Mouse (Mus musculus): Measurements from ENCODE around the gene Fmnl3. TPM values are rescaled to one million over a fixed set of nuclear protein-coding genes. Genes with fewer than 3 reads are reported as not detected.

Gene Fmnl3
- polyA plus RNA-seq (2017; shearing (Covaris generic)): 24.9 TPM

DNA sequence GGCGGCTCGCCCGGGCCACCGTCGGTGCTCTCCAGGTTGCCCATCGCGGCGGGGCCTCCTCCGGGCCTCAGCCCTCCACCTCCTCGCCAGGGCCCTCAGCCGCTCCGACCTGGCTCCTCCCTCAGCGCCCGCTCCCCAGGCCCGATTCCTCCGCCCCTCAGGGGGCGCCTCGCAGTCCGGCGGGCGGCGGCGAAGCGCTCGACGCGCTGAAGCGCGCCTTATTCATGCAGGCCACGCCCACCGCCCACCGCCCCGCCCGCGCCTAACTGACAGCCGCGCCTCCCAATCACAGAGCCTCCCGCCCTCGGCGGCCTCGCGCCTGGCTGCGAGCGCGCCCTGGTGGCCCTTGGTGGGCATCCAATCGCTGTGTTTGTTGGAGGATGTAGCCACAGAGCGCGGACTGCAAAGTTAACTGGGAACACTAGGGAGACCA is at the start of gene Fmnl3:
TSS of gene Fmnl3 (minus strand) at position 224 of the 433 bp plus-strand sequence.

DNA sequence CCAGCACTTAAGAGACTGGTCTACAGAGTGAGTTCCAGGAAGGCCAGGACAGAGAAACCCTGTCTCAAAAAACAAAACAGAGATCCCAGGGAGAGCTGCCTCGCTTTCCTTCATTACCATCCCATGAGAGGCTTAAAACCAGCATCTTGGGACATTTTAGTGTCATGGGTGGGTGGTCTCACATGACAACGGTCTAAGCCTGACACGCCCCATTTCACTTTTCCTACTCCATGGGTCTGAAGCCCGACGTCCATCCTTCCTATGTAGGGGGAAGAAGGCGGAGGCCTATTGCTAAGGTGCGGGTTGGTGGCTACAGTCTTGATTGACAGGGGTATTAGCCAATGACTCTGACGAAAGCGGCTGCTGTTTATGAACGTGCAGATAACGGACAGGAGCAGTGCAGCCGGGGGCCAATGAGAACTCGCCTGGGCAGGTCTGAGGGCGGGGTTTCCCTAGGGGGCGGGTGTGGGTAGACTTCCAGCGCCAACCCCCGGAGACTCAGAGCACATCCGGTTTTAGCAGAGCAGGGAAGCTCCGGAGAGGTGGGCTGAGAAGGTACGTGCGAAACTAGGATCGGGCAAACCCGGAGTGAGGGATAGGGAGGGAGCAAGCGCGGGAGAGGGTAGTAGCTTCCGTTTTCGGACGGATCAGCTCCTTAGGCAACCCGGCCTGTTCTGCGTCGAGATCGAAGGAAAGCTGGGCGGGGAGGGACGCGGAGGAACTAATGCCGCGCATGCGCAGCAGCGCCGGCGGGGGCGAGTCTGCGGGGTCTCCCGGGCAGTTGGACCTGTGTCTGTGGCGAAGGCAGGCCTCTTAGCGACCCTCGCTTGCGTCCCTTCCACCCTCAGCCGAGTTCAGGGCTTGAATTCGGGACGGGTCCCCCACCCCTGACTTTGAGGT is 22.5 kb upstream of the Fmnl3 start, which contains the start of gene Tmbim6:
TSS of gene Tmbim6 (plus strand) at position 397 of the 900 bp plus-strand sequence.

DNA sequence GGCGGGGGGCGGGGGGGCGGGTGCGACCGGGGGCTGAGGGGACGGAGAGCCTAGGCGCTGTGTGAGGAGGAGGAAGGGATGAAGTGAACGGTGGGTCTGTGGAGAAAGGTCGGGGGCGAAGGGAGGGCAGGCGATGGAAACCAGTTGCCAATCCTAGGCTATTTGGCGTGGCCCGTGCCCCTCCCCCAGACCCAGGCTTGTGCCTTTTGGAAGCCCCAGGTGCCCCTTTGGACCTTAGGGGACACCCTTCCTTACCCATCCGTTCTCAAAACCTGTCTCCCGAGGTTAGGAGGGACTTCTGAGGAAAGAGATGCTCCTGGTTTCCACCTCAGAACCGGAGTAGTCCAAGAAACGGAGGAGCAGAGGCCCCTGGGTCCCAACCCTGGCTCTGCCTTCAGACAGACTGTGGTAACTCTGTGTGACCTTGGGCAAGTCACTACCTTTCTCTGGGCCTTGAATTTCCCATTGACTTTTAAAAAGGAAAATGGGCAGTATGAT is 74.7 kb downstream of the Fmnl3 start, which contains the start of gene Fam186b:
TSS of gene Fam186b (minus strand) at position 405 of the 498 bp plus-strand sequence.

DNA sequence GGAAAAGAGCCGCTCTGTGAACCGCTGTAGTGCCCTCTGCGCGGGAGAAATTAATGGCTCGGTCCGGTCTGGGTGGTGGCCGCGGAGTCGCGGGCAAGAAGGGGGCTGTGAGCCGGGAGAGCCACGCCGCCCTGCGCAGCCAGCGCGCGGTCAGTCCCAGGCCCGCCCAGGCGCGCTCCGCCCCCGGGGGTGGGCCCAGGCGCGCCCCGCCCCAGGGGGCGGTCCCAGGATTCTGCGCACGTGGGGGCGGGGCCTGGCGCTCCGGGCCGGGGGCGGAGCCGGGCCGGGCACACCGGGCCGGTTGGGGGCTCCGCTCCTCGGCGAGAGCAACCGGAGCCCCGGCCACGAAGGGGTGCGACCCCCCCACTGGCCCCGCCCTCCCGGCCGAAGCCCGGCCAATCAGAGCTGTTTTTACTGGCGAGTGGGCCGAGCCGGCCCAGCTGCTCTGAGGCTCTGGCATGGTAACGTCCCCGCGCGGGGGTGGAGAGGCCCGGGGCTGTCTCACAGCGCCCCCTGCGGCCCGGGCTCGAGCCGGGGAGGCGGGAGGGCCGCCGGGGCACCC is 75.4 kb downstream of the Fmnl3 start, which contains the start of gene Prpf40b:
TSS of gene Prpf40b (plus strand) at position 275 of the 562 bp plus-strand sequence.

Other genes with a start within 250 kb of the Fmnl3 start
- 1.3 TPM for gene Spats2, start 244.6 kb downstream of the Fmnl3 start, polyA plus RNA-seq (2017; shearing (Covaris generic))
- 1.5 TPM for gene Kcnh3, start 145.6 kb downstream of the Fmnl3 start, polyA plus RNA-seq (2017; shearing (Covaris generic))
- gene Mcrs1, start 118.5 kb downstream of the Fmnl3 start, polyA plus RNA-seq (2017; shearing (Covaris generic)): 71.0 TPM
- 12.8 TPM for gene Prpf40b, start 75.4 kb downstream of the Fmnl3 start, polyA plus RNA-seq (2017; shearing (Covaris generic))
- gene Fam186b, start 74.6 kb downstream of the Fmnl3 start, polyA plus RNA-seq (2017; shearing (Covaris generic)): 0.20 TPM
- 142 TPM for gene Tmbim6, start 22.4 kb upstream of the Fmnl3 start, polyA plus RNA-seq (2017; shearing (Covaris generic))
- 8.0 TPM for gene Nckap5l, start 87.3 kb upstream of the Fmnl3 start, polyA plus RNA-seq (2017; shearing (Covaris generic))
- gene Bcdin3d, start 104.2 kb upstream of the Fmnl3 start, polyA plus RNA-seq (2017; shearing (Covaris generic)): 10.3 TPM
- gene Faim2, start 157.7 kb upstream of the Fmnl3 start, polyA plus RNA-seq (2017; shearing (Covaris generic)): not detected
- not detected for gene Aqp2, start 208.6 kb upstream of the Fmnl3 start, polyA plus RNA-seq (2017; shearing (Covaris generic))
- gene Aqp5, start 220.3 kb upstream of the Fmnl3 start, polyA plus RNA-seq (2017; shearing (Covaris generic)): not detected
- gene Aqp6, start 230.9 kb upstream of the Fmnl3 start, polyA plus RNA-seq (2017; shearing (Covaris generic)): not detected

Data from effector memory CD4-positive, alpha-beta T cell, adult 7 months (primary cell).